Mouse (Mus musculus): ENCODE data around the gene Lta.

The Lta gene

DNA sequence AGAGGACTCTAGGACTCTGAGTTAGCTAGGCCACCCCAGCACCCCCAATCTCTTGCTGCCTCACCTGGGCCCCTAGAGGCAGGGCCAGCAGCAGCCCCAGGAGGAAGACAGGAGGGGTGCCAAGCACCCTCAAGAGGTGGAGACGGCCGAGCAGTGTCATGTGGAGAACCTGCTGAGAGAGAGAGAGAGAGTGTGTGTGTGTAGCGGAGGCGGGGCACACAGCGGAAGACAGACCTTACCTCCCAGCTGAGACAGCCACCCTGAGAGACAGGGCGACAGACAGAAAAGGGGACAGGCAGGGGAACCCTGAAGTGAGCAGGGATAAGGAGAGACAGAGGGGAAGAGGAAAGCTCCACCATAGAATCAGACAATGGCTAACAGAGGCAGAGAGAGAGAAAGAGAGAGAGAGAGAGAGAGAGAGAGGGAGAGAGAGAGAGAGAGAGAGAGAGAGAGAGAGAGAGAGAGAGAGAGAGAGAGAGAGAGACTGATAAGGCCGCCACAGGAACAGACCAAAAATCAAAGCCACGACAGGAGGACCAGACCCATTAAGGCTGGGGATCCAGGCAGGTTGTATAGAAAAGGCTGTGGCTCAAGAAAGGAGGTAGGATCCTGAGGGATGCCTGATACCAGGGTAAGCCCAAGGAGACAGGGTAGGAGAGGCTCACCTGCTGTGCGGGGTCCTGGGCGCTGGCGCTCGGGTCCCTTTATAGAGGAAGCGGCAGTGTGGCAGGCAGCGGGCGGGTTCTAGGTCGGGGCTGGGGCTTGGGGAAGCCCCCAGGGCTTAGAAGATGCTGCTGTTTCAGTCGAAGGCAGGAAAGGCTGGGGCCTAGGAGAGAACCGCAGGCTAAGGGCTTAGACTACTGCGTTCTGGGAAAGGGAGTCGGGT is at the start of gene Lta:
Gene Lta, minus strand, starts transcription at position 858 of the 886 bp plus-strand sequence.
- no peak for DNase-seq

DNA sequence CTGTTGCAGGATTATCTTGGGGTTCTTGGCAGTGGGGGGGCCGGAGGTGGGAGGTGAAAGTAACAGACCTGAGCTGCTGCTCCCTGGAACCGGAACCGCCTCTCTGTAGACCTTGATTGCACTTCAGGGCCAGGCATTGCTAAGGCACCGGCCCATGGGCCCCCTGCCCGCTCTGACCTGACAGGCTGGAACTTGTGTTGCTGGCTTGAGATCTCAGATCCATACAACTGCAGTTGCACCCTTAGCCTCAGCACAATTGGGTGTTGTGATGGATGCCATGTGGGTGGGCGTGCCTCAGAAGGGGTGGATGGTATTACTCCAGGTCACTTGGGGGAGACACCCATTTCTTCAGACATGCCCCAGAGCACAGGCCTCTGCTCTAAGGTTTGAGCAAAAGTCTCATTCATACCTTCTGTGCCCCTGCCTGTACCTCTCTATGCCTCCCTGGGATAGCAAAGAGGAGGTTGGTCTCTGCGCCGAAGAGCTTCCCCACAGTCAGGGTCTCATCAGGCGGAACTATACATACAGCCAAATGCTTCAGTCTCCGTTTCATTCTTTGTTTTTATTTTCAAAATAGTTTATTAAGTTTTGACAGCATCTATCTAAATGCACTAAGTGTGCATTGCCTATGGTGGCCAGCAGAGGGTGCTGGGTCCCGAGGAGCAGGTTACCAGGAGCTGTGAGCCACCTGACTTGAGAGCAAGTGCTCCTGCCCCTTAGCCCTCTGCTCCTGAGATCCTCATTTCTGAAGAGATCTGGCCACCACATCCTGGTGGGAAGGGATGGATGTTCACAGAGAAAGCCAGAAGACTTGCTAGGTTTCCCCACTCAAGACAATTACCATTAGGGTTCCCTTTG is 49.3 kb upstream of the Lta start:
- DNase-seq = no peak

DNA sequence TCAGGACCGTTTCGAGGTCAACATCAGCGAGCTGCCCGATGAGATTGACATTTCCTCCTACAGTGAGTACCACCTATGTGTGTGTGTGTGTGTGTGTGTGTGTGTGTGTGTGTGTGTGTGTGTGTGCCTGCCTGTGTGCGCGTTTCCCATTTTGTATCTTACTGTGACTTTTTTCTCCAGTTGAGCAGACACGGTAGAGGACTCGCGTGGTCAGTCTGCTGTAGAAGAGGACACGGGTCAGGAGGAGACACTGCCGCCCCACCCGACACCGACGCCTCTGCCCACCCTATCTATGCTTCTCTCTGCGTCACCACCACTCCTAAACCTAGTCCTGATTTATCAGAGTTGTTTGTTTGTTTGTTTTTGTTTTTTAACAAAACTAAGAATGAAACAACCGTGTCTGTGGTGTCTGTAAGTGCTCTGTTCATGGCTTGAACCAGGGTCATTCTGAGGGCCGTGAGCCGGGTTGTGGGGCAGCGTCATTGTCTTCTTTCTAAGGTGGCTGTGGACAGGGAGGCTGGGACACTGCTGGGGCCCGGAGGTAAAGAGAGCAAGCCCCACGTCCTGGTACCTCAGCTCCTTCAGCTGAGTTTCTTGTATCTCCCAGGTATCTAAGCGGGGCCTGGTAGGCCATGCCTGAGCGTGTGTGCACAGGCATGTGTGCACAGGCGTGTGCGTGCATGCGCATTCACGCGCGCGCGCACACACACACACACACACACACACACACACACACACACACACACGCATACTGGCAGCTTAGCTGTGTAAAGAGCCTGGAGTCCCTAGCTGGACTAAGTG is 48.3 kb upstream of the Lta start:
- DNase-seq = no peak

DNA sequence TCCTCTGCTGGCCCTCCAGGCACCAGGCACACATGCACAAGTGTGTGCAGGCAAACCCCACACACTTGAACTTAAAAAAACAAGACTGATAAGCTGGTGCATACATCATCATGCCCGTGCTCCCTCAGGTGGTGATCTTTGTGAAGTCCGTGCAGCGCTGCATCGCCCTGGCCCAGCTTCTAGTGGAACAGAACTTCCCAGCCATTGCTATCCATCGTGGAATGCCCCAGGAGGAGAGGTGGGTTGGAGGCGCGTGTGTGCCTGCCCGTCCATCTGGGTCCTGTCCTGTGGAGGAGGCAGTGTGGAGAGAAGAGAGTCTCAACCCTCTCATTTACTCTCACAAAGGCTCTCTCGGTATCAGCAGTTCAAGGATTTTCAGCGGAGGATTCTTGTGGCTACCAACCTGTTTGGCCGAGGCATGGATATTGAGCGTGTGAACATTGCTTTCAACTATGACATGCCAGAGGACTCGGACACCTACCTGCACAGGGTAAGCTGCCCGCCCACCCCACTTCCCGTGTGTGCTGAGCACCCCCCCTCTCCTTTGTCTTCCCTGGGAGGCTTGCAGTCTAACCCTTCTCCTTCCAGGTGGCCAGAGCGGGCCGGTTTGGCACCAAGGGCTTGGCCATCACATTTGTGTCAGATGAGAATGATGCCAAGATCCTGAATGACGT is 47.6 kb upstream of the Lta start:
- no peak for DNase-seq

- no peak for DNase-seq
Measured at GRCm38 (mm10) chr17:35251981-35252380, 46.8 kb upstream of the Lta start.

DNA sequence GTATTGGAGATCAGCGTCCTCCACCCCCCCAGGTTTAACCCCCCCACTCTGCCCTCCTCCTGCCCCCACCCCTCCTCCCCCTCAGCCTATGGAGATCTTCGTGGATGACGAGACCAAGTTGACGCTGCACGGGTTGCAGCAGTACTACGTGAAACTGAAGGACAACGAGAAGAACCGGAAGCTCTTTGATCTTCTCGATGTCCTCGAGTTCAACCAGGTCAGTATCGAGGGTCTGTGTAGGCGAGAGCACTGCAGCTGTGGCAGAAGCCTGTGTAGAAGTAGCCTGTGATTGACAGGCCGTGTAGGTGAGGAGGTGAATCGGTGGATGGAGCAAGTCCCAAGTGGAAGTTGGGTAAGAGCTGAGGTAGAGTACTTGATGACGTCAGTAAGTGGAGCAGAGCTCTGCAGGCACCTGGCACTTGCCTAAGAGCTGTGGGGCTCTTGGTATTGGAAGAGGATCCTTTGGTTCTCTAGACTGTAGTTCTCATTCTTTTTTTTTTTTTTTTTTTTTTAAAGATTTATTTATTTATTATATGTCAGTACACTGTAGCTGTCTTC is 46.1 kb upstream of the Lta start:
- no peak for DNase-seq

- no peak for DNase-seq
Measured at GRCm38 (mm10) chr17:35250348-35251120, 45.4 kb upstream of the Lta start.

GRCm38 (mm10) chr17:35249451-35250197 is 44.5 kb upstream of the Lta start:
- no peak for DNase-seq

GRCm38 (mm10) chr17:35248986-35249385 is 43.8 kb upstream of the Lta start:
- DNase-seq = no peak

- DNase-seq = no peak
Measured at GRCm38 (mm10) chr17:35247144-35247543, 42.0 kb upstream of the Lta start.

- DNase-seq = no peak
Measured at GRCm38 (mm10) chr17:35245731-35246623, 40.8 kb upstream of the Lta start.

GRCm38 (mm10) chr17:35244999-35245398 is 39.8 kb upstream of the Lta start:
- DNase-seq = no peak

DNA sequence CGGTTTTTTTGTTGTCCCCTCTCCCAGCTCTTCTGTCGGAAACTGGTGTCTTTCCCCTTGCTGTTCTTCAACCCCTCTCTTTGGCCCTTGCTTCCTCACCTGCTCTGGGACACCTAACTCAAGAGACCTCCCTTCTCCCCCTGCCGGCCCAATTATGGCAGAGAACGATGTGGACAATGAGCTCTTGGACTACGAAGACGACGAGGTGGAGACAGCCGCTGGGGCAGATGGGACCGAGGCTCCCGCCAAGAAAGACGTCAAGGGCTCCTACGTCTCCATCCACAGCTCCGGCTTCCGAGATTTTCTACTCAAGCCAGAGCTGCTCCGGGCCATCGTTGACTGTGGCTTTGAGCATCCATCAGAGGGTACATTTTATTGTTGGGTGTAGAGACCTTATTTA is 37.9 kb upstream of the Lta start:
- peak; percentile 60 for DNase-seq

GRCm38 (mm10) chr17:35242015-35242941 is 37.1 kb upstream of the Lta start:
- no peak for DNase-seq

DNA sequence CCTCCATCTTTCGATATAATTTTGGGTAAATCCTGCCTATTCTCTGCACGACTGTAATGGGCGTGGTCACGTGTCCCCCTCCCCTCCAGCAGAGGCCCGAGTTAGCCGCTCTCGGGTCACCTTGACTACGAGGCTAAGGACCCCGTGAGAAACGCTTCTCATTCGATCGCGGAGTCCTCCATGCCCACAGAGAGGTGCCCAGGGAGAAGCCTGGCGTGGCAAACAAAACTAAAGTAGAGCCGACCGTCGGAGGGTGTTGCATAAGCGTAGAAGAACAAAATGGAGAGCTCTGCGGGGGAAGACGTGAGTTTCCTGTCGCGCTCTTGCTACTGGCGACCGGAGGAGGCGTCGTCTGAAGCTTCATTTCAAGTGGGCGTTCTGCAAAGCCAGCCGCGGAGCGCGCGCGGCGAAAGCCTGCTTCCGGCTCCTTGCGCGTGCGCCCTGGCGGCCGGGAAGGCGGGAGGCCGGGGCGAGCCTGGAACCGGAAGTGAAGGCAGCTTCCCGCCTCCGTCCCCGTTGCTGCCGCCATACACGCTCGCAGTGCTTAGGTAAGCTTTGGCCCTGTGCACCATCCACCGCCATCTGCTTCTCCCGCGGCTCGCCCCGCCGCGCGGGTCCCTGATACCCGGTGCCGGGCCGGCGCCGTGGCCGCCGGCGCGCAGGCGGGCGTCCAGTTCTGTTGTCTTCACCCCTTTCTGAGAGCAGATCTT is 36.3 kb upstream of the Lta start, which contains the start of gene Ddx39b:
Gene Ddx39b, plus strand, starts transcription at position 442 of the 710 bp plus-strand sequence.
- peak; percentile 97 for DNase-seq

DNA sequence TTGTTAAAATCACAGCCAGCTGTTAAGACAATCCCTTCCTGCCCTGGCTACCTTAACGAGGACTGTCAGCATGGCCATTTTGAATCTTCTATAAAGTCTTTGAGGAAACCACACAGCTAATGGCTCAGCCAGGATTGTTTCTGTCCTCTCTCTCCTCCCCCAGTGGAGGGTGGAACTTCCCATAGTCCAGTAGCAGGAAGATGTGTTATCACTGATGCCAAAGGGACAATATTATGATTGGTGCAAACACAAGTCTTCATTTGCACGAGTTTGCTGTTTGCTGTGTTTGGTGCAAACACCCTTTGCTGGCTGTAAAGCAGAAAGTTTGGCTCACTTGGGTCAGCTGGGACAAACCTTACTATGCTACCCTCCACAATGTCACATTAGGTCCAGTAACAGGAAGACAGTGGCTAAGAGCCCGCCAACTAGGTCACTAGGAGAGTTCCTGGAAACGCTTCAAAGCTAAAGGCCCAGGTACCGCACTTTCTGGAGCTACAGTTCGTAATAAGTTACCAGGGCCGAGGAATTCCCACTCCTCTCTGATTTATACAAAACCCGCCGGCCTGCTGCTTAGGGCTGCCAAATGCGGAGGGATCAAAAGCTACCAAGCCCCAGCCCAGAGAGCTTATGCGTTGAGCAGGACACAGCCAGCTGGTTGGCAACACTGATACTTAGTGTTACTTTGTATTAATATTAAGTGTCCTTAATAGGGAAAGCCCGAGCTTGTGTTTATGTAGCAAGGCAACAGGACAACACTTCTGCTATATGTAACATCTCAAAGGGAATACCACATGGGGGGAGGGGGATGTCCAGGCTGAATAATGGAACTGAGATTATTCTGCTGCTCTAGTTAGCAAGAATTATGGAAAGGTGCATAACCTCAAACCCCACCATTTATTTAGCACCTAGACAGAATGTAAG is 35.5 kb upstream of the Lta start:
- no peak for DNase-seq

Data from right cerebral cortex, adult 18-20 months (tissue).